Mouse (Mus musculus) liver, embryonic 13.5 days (tissue): ENCODE measurements at regions not wholly inside any gene's neighbourhood (a gene's known extent, or its start where the extent isn't known, plus 50 kb on each side); places are given as distances from the start of the nearest gene placed in this dataset.

Source experiments
- ATAC-seq: fragments of 200-750 bp; cut with Nextera tagmentation; 2 replicates; pipeline ENCODE4 v1.8.0; 2017; ENCODE audit warnings: low read depth, mild to moderate bottlenecking, moderate number of reproducible peaks, moderate library complexity
- DNase-seq: peaks from one replicate; pipeline ENCODE4 v3.0.0; 2022
- H3K27ac ChIP-seq: fragments of 300-500 bp; sonication (generic); 2 replicates; pipeline ENCODE4 v1.5.1; 2015; ENCODE audit warnings: moderate library complexity, mild to moderate bottlenecking, inconsistent platforms
- H3K27me3 ChIP-seq: fragments of 300-500 bp; sonication (generic); 2 replicates; pipeline ENCODE4 v1.6.1; 2015; ENCODE audit warnings: mild to moderate bottlenecking, inconsistent platforms
- H3K36me3 ChIP-seq: fragments of 300-500 bp; sonication (generic); 2 replicates; pipeline ENCODE4 v1.6.1; 2015; ENCODE audit warnings: mild to moderate bottlenecking, inconsistent platforms
- H3K4me1 ChIP-seq: fragments of 300-500 bp; sonication (generic); replicated peaks from 2 replicates; pipeline ENCODE4 v1.6.1; 2015; ENCODE audit warnings: inconsistent platforms
- H3K4me2 ChIP-seq: fragments of 300-500 bp; sonication (generic); 2 replicates; pipeline ENCODE4 v1.6.1; 2015; ENCODE audit warnings: inconsistent platforms, mild to moderate bottlenecking, moderate library complexity
- H3K4me3 ChIP-seq: fragments of 300-500 bp; sonication (generic); replicated peaks from 2 replicates; pipeline ENCODE4 v1.5.1; 2015; ENCODE audit warnings: mild to moderate bottlenecking, inconsistent platforms
- H3K9ac ChIP-seq: fragments of 300-500 bp; sonication (generic); 2 replicates; pipeline ENCODE4 v1.6.1; 2015; ENCODE audit warnings: mild to moderate bottlenecking, inconsistent platforms
- H3K9me3 ChIP-seq: fragments of 300-500 bp; sonication (generic); replicated peaks from 2 replicates; pipeline ENCODE4 v1.6.1; 2016; ENCODE audit warnings: inconsistent platforms
- WGBS: fragments of 180-500 bp; shearing (Covaris S2); methylation state at CpG from one replicate; pipeline ENCODE4 v1.1.7; 2015; ENCODE audit not compliant: insufficient replicate concordance; 5-methylcytosine and 5-hydroxymethylcytosine counted together

- Histone ChIP-seq H3K9ac (no peak overlapping the region), H3K27me3 (no peaks in the 10 kb centered on the region), H3K9me3 (no peaks in the 10 kb centered on the region), H3K27ac (no peak overlapping the region), H3K36me3 (no peaks in the 10 kb centered on the region), H3K4me3 (no peak overlapping the region), H3K4me1 (no peaks in the 10 kb centered on the region), H3K4me2 (no peak overlapping the region)
- 23% methylated on average over 2 of the region's 2 CpGs for WGBS
- DNase-seq (no peak), ATAC-seq (no peak)
Observed at GRCm38 (mm10) chr1:184324234-184324633, 290.1 kb upstream of the 1700056E22Rik start.

- Histone ChIP-seq H3K36me3 (no peaks in the 10 kb centered on the region), H3K4me3 (no peak overlapping the region), H3K9ac (no peak overlapping the region), H3K4me1 (no peaks in the 10 kb centered on the region), H3K27me3 (no peaks in the 10 kb centered on the region), H3K9me3 (no peaks in the 10 kb centered on the region), H3K27ac (no peak overlapping the region), H3K4me2 (no peak overlapping the region)
- ATAC-seq (no peak), DNase-seq (no peak)
- WGBS: 66% methylated on average over 3 of the region's 3 CpGs
Observed at GRCm38 (mm10) chr1:184320521-184321177, 286.5 kb upstream of the 1700056E22Rik start.

DNA sequence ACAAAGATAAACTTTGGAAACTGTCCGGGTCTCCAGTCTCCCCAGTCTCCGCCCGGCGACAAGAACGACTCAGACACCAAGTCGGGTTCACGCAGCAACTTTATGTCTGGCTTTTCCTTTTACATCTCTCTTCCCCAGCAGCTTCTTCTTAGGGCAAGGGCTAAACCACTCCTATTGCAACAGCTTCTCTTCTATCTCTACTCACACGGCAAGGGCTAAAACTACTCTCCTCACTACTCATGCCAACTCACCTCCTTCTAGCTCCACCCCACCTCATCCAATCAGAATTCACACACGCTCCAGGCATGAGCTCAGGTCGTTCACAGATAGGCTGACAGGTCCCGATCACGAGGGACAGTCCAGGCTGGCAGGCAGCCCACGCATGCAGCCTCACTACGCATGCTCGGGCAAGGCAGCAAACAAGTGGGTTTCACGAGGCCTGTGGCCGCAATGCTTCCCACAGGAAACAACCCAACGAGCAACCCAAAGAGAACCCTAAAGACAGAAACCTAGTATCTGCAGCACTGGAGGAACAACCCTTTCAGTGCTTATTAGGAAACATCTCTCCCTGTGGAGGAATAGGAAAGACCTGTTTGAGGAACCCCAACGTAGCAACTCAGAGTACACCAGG lies 276.2 kb upstream of the 1700056E22Rik start:
- H3K9ac ChIP-seq: no peak overlapping the region
- no peak overlapping the region for H3K4me3 ChIP-seq
- no peak overlapping the region for H3K27ac ChIP-seq
- H3K4me2 ChIP-seq: no peak overlapping the region
- WGBS: 70% methylated on average over 19 of the region's 19 CpGs
- ATAC-seq (no peak), DNase-seq (no peak)
- H3K27me3 ChIP-seq: no peaks in the 10 kb centered on the region
- H3K4me1 ChIP-seq: no peaks in the 10 kb centered on the region
- no peaks in the 10 kb centered on the region for H3K9me3 ChIP-seq
- no peaks in the 10 kb centered on the region for H3K36me3 ChIP-seq

- DNase-seq (no peak), ATAC-seq (no peak)
- no peak overlapping the region for H3K9ac ChIP-seq
- no peaks in the 10 kb centered on the region for H3K4me1 ChIP-seq
- 79% methylated on average over 4 of the region's 4 CpGs for WGBS
- no peaks in the 10 kb centered on the region for H3K27me3 ChIP-seq
- H3K9me3 ChIP-seq: no peaks in the 10 kb centered on the region
- no peak overlapping the region for H3K4me3 ChIP-seq
- H3K4me2 ChIP-seq: no peak overlapping the region
- H3K36me3 ChIP-seq: no peaks in the 10 kb centered on the region
- H3K27ac ChIP-seq: no peak overlapping the region
Observed at GRCm38 (mm10) chr1:184304813-184305212, 270.7 kb upstream of the 1700056E22Rik start.

DNA sequence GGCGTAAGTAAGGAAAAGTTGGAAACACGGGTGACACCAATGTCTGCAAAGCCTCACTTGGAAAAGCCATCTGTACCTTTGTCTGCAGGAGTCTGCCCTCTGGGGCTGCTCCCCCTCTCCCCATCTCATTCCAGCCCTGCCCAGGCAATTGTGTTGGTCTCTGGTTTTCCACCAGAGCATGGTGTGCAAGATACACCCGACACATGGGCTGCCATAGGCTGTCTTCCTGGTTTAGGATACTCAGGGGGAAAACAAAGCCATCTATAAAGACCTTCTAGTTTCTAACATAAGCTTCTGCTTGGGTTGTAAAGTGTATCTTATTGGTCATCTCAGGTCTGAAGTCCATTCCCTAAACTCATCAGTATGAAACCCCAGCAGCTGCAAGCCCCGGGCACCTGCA lies 270.1 kb upstream of the 1700056E22Rik start:
- ATAC-seq: no peak
- Histone ChIP-seq H3K27ac (no peak overlapping the region), H3K4me3 (no peak overlapping the region), H3K4me2 (no peak overlapping the region), H3K4me1 (no peaks in the 10 kb centered on the region), H3K27me3 (no peaks in the 10 kb centered on the region), H3K36me3 (no peaks in the 10 kb centered on the region), H3K9me3 (no peaks in the 10 kb centered on the region), H3K9ac (no peak overlapping the region)
- 75% methylated on average over 4 of the region's 4 CpGs for WGBS
- DNase-seq: no peak

DNA sequence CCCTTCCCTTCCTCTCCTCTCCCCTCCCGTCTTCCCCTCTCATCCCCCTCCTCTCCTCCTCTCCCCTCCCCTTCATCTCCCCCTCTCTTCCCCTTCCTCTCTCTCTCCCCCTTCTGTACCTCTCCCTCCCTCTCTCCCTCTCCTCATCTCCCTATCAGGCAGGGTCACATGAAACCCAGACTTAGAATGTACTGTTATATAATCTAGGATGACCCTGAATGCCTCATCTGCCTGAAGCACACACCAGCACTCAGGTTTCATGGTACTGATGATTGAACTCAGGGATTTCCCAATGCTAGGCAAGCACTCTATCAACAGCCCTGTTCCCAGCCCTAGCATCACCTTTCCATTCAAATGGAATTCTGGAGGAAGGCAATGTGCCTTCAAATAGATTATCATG lies 264.6 kb upstream of the 1700056E22Rik start:
- Histone ChIP-seq H3K9ac (no peak overlapping the region), H3K4me1 (no peaks in the 10 kb centered on the region), H3K27me3 (no peaks in the 10 kb centered on the region), H3K9me3 (no peaks in the 10 kb centered on the region), H3K27ac (no peak overlapping the region), H3K4me3 (no peak overlapping the region), H3K36me3 (no peaks in the 10 kb centered on the region), H3K4me2 (no peak overlapping the region)
- no peak for DNase-seq
- ATAC-seq: no peak
- 63% methylated on average over 1 of the region's 1 CpGs for WGBS

DNA sequence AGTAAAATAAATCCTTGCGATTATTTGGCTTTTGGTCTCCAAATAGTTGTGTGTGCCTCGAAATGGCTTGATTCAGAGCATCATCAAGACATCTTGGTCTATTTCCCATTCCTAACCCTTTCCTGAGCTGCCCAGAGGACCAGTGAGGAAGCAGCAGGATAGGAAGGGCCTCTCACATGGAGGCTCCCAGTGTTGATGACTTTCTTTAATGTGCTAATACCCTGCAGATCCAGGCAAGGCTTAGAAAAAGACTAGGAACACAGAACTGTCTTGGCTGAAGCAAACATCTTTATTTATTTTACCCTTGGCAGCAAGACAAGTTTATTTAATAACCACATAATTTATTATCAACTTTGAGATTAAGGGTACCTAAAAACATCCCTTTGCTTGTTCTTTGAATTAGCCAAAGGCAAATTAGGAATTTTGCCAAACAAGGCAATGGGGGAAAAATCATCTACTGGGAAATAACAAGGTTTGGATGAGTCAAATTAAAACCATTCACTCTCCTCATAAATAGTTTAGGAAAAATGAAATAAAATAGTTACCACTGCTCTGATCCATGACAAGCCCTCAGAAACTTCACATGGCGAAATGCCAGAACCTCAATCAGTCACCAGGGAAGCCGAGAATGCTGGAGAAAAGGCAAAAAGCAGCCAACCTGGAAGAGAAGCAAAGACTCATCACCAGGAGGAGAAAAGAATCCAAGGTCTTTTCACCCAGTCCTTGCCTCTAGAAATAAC lies 263.1 kb upstream of the 1700056E22Rik start:
- 44% methylated on average over 4 of the region's 4 CpGs for WGBS
- no peak overlapping the region for H3K27ac ChIP-seq
- no peak overlapping the region for H3K4me3 ChIP-seq
- DNase-seq: no peak
- H3K36me3 ChIP-seq: no peaks in the 10 kb centered on the region
- no peak overlapping the region for H3K4me2 ChIP-seq
- H3K9ac ChIP-seq: no peak overlapping the region
- no peaks in the 10 kb centered on the region for H3K27me3 ChIP-seq
- no peaks in the 10 kb centered on the region for H3K9me3 ChIP-seq
- ATAC-seq: no peak
- no peaks in the 10 kb centered on the region for H3K4me1 ChIP-seq

DNA sequence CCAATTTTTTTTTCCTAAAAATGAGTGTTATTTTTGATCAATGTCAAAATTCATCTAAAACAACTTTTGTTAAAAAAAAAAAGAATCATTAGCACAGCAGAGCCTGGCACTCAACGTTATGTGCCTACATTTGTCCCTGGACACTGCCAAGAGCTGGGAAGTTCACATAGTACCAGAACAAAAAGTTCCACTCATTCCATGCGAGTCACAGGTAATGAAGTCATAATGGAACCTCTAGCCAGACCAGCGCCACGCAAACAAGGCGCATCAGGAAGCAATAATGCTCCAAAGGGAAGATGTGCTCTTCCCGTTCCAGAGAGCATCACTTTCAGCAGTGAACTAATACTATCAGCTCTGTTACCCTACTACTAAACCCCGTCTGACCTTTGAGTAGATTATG lies 257.0 kb upstream of the 1700056E22Rik start:
- Histone ChIP-seq H3K27me3 (no peaks in the 10 kb centered on the region), H3K4me1 (no peaks in the 10 kb centered on the region), H3K9ac (no peak overlapping the region), H3K4me3 (no peak overlapping the region), H3K27ac (no peak overlapping the region), H3K9me3 (no peaks in the 10 kb centered on the region), H3K4me2 (no peak overlapping the region), H3K36me3 (no peaks in the 10 kb centered on the region)
- DNase-seq (no peak), ATAC-seq (no peak)
- 63% methylated on average over 7 of the region's 7 CpGs for WGBS

GRCm38 (mm10) chr1:184289733-184290416 lies 255.8 kb upstream of the 1700056E22Rik start:
- Histone ChIP-seq H3K4me3 (no peak overlapping the region), H3K9me3 (no peaks in the 10 kb centered on the region), H3K36me3 (no peaks in the 10 kb centered on the region), H3K4me1 (no peaks in the 10 kb centered on the region), H3K27ac (no peak overlapping the region), H3K4me2 (no peak overlapping the region), H3K27me3 (no peaks in the 10 kb centered on the region), H3K9ac (no peak overlapping the region)
- ATAC-seq (no peak), DNase-seq (no peak)
- 43% methylated on average over 7 of the region's 7 CpGs for WGBS

- DNase-seq: no peak
- Histone ChIP-seq H3K9ac (no peak overlapping the region), H3K4me1 (no peaks in the 10 kb centered on the region), H3K4me2 (no peak overlapping the region), H3K36me3 (no peaks in the 10 kb centered on the region), H3K9me3 (no peaks in the 10 kb centered on the region), H3K27me3 (no peaks in the 10 kb centered on the region), H3K27ac (no peak overlapping the region), H3K4me3 (no peak overlapping the region)
- ATAC-seq: no peak
- WGBS: 38% methylated on average over 5 of the region's 5 CpGs
Observed at GRCm38 (mm10) chr1:184281768-184282167, 247.7 kb upstream of the 1700056E22Rik start.

GRCm38 (mm10) chr1:184279263-184279662 lies 245.2 kb upstream of the 1700056E22Rik start:
- WGBS: 22% methylated on average over 10 of the region's 10 CpGs
- ATAC-seq (no peak), DNase-seq (no peak)

More at GRCm38 (mm10) chr1:184279263-184279662, 245.2 kb upstream of the 1700056E22Rik start:
- Histone ChIP-seq H3K4me2 (no peak overlapping the region), H3K27me3 (no peaks in the 10 kb centered on the region), H3K9ac (no peak overlapping the region), H3K4me1 (no peaks in the 10 kb centered on the region), H3K27ac (no peak overlapping the region), H3K4me3 (no peak overlapping the region), H3K9me3 (no peaks in the 10 kb centered on the region), H3K36me3 (no peaks in the 10 kb centered on the region)
